ENCODE assay signal across 8 mouse cellular contexts in the genomic region with DNA sequence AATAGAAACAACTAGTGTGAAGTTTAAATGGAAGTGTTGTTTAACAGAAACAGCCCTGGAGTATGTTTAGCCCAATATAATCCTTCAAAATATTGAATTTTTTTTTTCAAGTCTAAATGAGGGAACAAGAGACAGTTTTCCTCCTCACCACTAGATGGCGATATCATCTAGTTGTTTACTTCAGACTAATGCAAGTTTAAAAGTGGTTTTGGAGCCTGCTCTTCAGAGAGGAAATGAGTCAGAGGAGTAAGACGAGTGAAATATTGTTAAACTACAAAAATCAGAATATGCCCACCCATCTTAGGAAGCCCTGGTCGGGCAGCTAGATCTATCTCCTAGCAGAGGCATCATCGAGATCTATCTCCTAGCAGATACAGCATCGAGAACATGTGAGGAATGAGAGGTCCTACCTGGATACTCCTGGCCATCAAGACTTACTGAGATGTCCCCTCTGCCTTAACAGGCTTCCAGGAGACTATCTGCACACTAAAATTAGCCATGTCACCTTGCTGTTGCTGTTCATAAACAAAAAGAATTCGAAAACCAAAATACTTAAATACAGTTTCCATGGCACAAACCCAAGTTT.
DNase-seq lines count a peak whose midpoint lies in the region; ATAC-seq and TF ChIP-seq lines count a peak whose summit lies in the region.

No protein-coding gene starts in this region.

- no peak overlapping the region for H3K4me2 ChIP-seq in forebrain, embryonic 14.5 days (ENCODE audit: low read length)
- H3K4me2 ChIP-seq in forebrain, embryonic 11.5 days (ENCODE audit: low read depth, low read length, severe bottlenecking): no peak overlapping the region
- no peak overlapping the region for H3K4me2 ChIP-seq in liver, embryonic 12.5 days

- no peaks in the 10 kb centered on the region for H3K27me3 ChIP-seq in forebrain, embryonic 14.5 days (replicated peaks; ENCODE audit: control insufficient read depth, insufficient read depth, low read length)
- H3K27me3 ChIP-seq in forebrain, embryonic 11.5 days (ENCODE audit: control insufficient read depth, insufficient read depth, low read length): no peaks in the 10 kb centered on the region
- no peaks in the 10 kb centered on the region for H3K27me3 ChIP-seq in liver, adult 2 months (ENCODE audit: control insufficient read depth, insufficient read depth, low read length)
- H3K27me3 ChIP-seq in liver, embryonic 12.5 days (replicated peaks): no peaks in the 10 kb centered on the region
- H3K27me3 ChIP-seq in limb, embryonic 10.5 days (ENCODE audit: low read depth, poor library complexity, severe bottlenecking): no peaks in the 10 kb centered on the region

- peak; percentile 37; the same call in 1 of the 2 replicates for ATAC-seq in forebrain, embryonic 14.5 days
- no peak for ATAC-seq in forebrain, embryonic 11.5 days (replicated peaks; ENCODE audit: low FRiP score)
- no peak for ATAC-seq in liver, embryonic 12.5 days

- no peak overlapping the region for H3K27ac ChIP-seq in forebrain, embryonic 14.5 days (ENCODE audit: low read depth, low read length)
- no peak overlapping the region for H3K27ac ChIP-seq in forebrain, embryonic 11.5 days (ENCODE audit: low read depth, low read length)
- no peak overlapping the region for H3K27ac ChIP-seq in liver, adult 2 months (replicated peaks; ENCODE audit: insufficient read depth, low read depth, low read length)
- H3K27ac ChIP-seq in liver, embryonic 12.5 days: no peak overlapping the region
- no peak overlapping the region for H3K27ac ChIP-seq in limb, embryonic 10.5 days

- DNase-seq in forebrain, embryonic 14.5 days (ENCODE audit: low spot score): peak; percentile 88
- no peak for DNase-seq in forebrain, embryonic 11.5 days (ENCODE audit: low spot score)
- DNase-seq in liver, adult 2 months (ENCODE audit: extremely low read depth, low read depth, low spot score): peak; percentile 20
- DNase-seq in brain, adult 2 months (ENCODE audit: low read depth, low spot score): peak; percentile 76
- DNase-seq in limb, embryonic 10.5 days (ENCODE audit: low spot score): peak; percentile 33
- DNase-seq in urinary bladder, adult 18-20 months (ENCODE audit: low spot score in 2 of 2): no peak
- DNase-seq in ovary, postnatal 10 days (ENCODE audit: low spot score): no peak

- H3K4me1 ChIP-seq in forebrain, embryonic 14.5 days (ENCODE audit: control insufficient read depth, insufficient read depth, low read length): no peaks in the 10 kb centered on the region
- H3K4me1 ChIP-seq in forebrain, embryonic 11.5 days (replicated peaks; ENCODE audit: control insufficient read depth, insufficient read depth, low read length): no peaks in the 10 kb centered on the region
- H3K4me1 ChIP-seq in liver, adult 2 months (ENCODE audit: control insufficient read depth, insufficient read depth, low read length): no peaks in the 10 kb centered on the region
- 0 out of 2 replicates have a peak, but pooled peaks cover 4% of the 10 kb centered on the region for H3K4me1 ChIP-seq in liver, embryonic 12.5 days
- no peaks in the 10 kb centered on the region for H3K4me1 ChIP-seq in limb, embryonic 10.5 days

- peak; percentile 67 for TF ChIP-seq CTCF in liver, adult 2 months (IDR thresholded peaks at IDR 0.05; ENCODE audit: low read depth, low read length)

- TF ChIP-seq POLR2A in liver, adult 2 months (IDR thresholded peaks at IDR 0.05; ENCODE audit: extremely low read depth, insufficient read depth, low read length): no peak

- 51% methylated on average over 6 of the region's 6 CpGs for WGBS in forebrain, embryonic 14.5 days
- WGBS in forebrain, embryonic 11.5 days: 52% methylated on average over 6 of the region's 6 CpGs
- 40% methylated on average over 6 of the region's 6 CpGs for WGBS in liver, adult 2 months
- WGBS in liver, embryonic 12.5 days (ENCODE audit: insufficient replicate concordance): 41% methylated on average over 6 of the region's 6 CpGs
- WGBS in limb, embryonic 10.5 days: 50% methylated on average over 6 of the region's 6 CpGs

- H3K4me3 ChIP-seq in forebrain, embryonic 14.5 days (ENCODE audit: low read depth, low read length): no peak overlapping the region
- H3K4me3 ChIP-seq in forebrain, embryonic 11.5 days (ENCODE audit: low read depth, low read length): no peak overlapping the region
- H3K4me3 ChIP-seq in liver, adult 2 months (ENCODE audit: insufficient read depth, low read depth, low read length): no peak overlapping the region
- no peak overlapping the region for H3K4me3 ChIP-seq in liver, embryonic 12.5 days
- no peak overlapping the region for H3K4me3 ChIP-seq in limb, embryonic 10.5 days

- H3K36me3 ChIP-seq in forebrain, embryonic 14.5 days (ENCODE audit: control insufficient read depth, insufficient read depth, low read length): no peaks in the 10 kb centered on the region
- H3K36me3 ChIP-seq in forebrain, embryonic 11.5 days (ENCODE audit: control insufficient read depth, insufficient read depth, low read length): no peaks in the 10 kb centered on the region
- H3K36me3 ChIP-seq in liver, adult 2 months (ENCODE audit: control insufficient read depth, insufficient read depth, low read length): no peaks in the 10 kb centered on the region
- no peaks in the 10 kb centered on the region for H3K36me3 ChIP-seq in liver, embryonic 12.5 days
- H3K36me3 ChIP-seq in limb, embryonic 10.5 days: no peaks in the 10 kb centered on the region

- no peaks in the 10 kb centered on the region for H3K79me2 ChIP-seq in liver, adult 2 months (ENCODE audit: control insufficient read depth, insufficient read depth, low read length)

- H3K9ac ChIP-seq in forebrain, embryonic 14.5 days (ENCODE audit: low read length): no peak overlapping the region
- H3K9ac ChIP-seq in forebrain, embryonic 11.5 days (ENCODE audit: low read length): no peak overlapping the region
- no peak overlapping the region for H3K9ac ChIP-seq in liver, adult 2 months (ENCODE audit: low read depth, low read length)
- H3K9ac ChIP-seq in liver, embryonic 12.5 days: no peak overlapping the region

- no peaks in the 10 kb centered on the region for H3K9me3 ChIP-seq in forebrain, embryonic 14.5 days (replicated peaks; ENCODE audit: control insufficient read depth, low read length)
- H3K9me3 ChIP-seq in forebrain, embryonic 11.5 days (ENCODE audit: control insufficient read depth, low read length): no peaks in the 10 kb centered on the region
- H3K9me3 ChIP-seq in liver, embryonic 12.5 days (replicated peaks): no peaks in the 10 kb centered on the region
- H3K9me3 ChIP-seq in limb, embryonic 10.5 days (replicated peaks): no peaks in the 10 kb centered on the region

Comparison
In these comparisons a context has a peak if more than half of its experiments do, and no peak if none do; other contexts are left out.
1. DNase-seq: peak in forebrain, embryonic 14.5 days (single experiment), liver, adult 2 months (single experiment), brain, adult 2 months (single experiment) and limb, embryonic 10.5 days (single experiment); none in forebrain, embryonic 11.5 days (single experiment), urinary bladder, adult 18-20 months (0 of 2) and ovary, postnatal 10 days (single experiment).